Mouse (Mus musculus): ENCODE measurements around the gene Ndufs7. TPM values are rescaled to one million over a fixed set of nuclear protein-coding genes. Genes with fewer than 3 reads are reported as not detected.

The Ndufs7 gene
- total RNA-seq, 2 experiments from 2014 or later = 508 to 524 TPM

DNA sequence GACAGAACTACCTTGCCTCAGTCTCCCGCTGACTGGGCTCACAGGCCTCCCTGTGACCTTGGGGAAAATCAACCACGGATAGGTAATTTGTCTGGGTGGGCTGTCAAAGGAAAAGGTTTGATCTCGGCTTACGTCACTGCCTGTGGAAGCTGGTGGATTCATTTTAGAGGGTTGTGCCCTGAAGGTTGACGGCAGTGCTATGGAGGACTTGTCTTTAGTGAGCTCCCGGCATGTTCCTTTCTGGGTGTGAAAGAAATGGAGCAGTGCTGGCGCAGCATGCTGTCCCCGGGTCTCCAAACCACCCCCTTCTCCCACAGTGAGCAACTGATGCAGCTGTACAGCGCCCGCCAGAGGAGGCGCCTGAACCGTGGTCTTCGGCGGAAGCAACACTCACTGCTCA lies 44.4 kb downstream of the Ndufs7 start:
- DNase-seq = no peak

DNA sequence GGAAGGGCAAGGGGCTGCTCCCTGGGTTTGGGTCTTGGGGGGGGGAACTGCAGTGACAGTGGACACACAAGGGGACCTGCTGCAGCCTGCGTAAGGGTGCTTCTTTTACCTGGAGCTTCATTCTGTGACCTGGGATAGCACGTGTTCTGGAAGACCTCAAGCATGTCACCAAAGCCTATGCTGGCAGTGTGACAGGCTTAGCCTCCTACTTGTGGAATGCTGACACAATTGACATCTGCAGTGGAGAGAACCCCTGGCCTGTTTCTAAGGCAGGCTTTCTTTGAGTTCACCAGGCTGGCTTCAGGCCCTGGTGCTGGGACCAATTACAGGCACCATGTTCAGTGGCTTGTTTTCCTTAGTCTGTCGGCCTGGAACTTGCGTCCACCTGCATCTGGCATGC lies 45.4 kb downstream of the Ndufs7 start:
- no peak for DNase-seq

DNA sequence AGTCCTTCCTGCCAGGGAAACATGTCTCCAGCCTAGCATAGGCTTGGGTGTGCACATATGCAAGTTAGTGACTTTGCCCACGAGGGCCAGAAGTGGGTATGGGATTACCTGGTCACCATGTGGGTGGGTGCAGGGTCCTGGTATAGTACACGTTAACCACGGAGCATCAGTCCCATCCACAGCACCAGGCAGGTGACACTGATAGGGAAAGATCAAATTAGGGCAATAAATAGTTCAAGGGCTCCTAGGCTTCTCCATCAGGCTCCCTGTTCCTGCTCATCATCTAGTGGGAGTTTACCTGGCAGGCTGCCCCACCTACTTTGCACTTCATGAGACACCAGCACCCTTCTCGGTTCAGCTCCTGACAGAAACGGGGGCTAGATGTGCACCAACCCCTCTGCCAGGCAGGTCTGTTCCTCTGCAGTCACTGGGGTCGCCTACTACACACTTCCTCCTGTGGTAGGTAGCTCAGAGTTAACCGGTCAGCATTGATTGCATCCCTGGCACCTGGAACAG lies 45.9 kb downstream of the Ndufs7 start:
- DNase-seq = no peak

DNA sequence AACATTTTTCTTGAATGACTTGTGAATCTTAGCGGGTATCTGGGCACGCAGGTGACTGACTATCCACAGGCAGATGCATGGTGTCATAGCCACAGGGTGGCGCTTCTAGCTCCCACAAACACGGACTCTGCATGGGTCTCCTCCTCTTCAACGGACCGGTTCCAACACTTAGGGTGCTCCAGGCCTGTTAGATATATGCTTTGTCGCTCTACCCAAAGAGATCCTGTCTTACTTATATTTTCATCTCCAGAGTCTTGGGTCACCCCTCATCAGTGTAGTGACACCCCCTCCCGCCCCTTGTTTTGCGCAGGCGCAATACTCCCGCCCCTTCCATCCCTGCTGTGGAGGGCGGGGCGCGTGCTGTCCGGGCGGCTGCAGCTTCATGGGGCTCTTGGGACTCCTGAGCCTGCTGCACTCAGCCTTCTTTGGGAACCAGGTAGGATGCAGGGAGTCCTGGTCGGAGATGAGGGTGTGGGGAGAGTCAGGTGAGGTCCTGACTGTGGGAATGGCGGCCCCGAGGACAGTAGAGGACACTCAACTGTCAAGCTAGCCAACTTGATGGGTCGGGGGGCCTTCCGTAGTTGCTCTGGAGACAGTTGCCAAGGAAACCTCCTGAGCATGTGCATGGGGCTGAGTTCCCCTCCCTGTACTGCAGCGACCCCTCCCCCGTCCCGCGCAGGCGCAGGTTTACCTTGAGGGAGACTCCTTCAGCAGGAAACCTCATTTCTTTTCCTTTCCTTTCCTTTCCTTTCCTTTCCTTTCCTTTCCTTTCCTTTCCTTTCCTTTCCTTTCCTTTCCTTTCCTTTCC lies 46.9 kb downstream of the Ndufs7 start, which contains the start of gene Apc2:
Gene Apc2, plus strand, starts transcription at position 360 of the 808 bp plus-strand sequence.
- peak; percentile 70 for DNase-seq

DNA sequence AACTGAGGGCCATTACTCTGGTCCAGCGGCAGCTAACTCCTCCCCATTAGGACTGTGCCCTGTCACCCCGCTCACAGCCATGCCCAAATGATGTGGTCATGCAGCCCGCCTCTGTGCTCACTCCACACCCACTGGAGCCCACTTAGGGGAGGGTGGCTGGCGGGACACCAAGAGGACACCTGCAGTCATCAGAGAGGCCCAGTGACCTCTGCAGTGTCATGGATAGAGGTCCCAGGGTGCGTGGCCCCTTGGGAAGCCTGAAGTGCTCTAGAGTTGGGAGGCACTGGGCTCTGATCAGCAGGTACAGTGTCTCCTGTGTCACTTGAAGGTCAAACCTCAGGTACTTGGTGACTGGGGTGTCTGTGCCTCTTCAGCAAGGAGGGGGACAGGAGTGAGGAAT lies 47.9 kb downstream of the Ndufs7 start:
- no peak for DNase-seq

DNA sequence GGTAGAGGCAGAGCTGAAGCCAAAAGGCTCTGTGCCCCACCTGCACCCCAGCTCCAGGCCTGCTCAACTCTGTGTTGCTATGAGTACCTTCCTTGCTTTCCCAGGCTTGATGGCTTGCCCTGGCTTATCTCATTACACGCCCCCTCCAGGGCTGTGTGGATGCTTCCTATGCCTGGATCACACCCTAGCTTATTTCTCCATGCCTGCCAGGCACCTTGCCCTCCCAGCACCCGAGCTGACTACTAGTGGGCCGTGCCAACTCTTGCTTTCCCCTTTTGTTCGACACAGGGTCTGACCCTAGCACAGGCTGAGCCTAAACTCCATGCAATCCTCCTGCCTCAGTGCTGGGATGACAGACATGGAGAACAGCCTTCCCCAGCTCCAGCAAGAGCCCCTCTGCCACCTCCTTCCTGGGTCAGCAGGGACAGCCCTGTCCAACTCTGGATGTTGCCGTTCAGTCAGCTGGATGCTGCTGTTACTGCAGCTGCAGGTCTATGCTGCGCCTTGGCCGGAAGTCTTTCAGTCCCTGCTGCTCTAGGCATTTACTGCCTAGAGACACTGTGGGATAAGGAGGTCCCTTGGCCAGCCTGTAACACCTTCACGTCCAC lies 48.7 kb downstream of the Ndufs7 start:
- DNase-seq = no peak

DNA sequence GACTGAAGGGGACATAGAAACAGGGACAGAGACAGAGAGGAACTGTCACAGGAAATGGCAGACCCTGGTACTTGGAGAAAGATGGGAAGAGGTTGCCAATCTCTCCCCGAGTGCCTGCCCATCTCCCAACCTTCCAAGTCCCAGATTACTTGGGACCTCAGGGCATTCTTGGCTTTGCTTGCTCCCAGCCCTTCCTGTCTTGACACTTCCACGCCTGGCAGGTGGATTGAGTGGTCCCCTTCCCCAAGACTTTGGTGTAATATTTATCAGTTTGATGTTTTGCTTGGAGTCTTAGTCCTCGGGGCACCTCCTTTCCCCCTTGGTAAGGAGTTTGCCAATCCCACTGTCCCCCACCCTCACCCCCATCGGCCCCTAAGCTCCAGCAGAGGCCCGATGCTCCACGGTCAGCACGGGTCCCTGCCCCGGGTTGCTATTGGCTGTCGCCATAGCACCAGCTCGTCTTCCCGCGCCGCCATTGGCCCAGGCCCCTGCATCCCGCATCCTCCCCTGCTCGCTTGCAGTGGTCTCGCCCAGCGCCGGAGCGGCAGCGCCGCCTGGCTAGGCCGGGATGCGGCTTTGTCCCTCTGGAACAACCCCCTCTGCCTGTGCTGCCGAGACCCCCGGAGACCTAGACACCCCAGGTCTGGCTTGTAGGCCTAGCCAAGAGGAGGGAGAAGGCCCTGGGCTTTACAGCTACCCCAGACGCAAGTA lies 49.8 kb downstream of the Ndufs7 start:
- peak; percentile 59 for DNase-seq

DNA sequence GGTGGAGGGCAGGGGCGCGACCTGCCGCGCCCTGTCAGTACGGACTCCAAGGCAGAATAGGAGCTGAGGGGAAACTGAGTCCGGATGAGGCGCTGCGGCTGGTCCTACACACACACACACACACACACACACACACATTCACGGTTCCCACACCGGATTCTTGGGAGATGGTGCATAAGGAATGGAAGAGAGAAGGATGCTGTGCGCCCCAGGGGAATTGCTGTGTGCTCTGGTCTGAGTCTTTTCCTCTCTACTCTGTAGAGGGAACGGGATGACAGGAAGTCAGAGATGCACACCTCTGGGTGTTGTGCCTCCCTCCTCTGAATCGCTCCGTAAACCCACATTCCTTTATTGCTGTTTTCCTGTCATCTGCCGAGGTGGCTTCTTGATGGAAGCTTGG lies 50.4 kb downstream of the Ndufs7 start:
- no peak for DNase-seq

DNA sequence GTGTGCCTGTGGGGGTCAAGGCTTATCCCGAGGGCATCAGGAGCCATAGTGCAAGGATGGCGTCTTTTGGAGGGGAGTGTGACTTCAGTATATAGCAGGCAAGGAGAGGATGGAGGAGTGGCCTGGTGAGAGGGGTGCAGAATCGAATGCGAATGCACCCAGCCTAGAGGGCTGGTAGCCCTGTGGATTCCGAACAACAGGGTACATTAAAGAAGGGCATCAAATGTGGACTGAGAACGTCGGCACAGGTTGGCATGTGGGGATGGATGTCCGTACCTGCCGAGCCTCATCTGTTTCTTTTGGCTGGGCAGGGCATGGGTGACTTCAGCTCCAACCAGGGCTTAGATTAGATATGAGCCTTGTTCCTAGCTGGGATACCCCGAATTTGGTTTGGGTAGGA lies 50.9 kb downstream of the Ndufs7 start:
- DNase-seq = no peak

DNA sequence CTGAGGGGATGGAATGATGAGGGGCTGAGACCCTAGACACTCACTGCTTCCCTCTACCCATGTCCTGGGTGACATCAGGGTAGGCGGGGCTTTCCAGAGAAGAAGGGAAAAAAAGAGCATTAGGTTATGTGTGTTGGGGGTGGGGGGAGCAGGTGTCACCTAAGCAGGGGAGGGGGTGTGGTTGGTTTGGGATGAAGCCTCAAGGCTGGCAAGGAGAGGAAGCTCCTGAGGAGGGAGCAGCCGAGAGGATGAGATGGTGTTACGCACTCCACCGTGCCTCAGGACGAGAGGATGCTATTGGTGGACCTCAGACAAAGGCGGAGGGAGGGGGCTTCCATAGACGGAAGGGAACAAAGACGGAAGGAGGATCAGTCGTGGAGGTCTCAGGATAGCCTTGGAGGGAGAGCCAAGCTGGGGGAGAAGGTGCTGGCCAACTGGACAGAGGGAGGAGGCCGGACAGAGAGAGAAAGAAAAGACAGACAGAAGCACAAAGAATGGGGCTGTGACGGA lies 51.8 kb downstream of the Ndufs7 start:
- DNase-seq = no peak

DNA sequence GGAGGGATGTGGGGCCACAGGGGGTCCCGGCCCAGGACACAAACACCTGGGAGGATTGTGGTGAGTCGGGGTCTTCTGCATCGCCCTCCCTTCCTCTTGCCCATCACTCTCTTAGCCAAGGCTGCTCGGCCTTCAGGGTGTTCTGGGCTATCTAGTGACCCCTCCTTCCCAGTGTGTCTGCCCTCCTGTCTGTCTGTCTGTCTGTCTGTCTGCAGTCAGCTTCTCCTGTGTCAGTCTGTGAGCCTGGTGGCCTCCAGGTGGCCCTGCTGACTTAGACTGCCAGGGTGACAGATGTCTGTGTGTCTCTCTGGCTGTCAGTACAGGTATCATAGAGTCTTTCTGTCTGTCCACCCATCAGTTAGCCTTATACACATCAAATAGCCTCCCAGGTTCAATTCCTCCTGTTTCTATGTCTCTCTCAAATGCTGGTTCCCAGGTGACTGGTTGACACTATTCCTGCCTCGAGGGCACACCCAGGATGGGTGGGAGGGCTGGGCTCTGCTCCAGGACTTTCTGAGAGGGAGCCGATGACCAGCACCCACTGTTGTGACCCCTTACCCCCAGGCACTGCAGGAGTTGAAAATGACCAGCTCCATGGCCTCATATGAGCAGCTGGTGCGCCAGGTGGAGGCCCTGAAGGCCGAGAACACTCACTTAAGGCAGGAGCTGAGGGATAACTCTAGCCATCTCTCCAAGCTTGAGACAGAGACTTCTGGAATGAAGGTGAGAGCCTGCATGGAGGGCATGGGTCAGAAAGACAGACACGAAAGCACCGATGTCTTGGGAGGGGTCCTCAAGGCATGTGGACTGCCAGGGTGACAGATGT lies 52.5 kb downstream of the Ndufs7 start:
- no peak for DNase-seq

DNA sequence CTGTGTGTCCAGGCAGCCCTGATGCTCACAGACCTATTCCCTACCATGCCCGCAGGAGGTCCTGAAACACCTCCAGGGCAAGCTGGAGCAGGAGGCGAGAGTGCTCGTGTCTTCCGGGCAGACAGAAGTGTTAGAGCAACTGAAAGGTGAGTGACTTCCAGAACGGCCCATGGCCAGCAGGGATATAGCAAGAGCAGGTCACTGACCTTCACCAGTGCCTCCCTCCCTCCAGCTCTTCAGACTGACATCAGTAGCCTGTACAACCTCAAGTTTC lies 53.1 kb downstream of the Ndufs7 start:
- no peak for DNase-seq

DNA sequence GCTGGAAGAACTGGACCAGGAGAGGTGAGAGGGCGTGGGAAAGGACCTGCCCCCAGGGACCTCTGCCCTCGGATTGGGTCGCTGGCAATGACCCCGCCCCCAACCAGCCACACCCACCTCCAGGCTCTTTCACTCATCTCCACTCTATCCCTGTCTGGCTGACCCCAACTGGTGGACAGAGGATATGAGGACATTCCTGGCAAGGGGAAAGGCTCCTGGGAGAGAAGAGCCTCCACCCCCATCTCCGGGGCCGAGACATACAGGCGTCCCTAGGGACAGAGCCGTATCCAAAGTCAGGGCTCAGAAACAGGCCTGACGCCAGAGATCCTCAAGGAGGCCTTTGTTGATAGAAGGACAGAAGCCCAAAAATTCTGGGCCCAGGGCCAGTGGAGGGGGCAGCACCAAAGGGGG lies 53.6 kb downstream of the Ndufs7 start:
- DNase-seq = peak; percentile 87

DNA sequence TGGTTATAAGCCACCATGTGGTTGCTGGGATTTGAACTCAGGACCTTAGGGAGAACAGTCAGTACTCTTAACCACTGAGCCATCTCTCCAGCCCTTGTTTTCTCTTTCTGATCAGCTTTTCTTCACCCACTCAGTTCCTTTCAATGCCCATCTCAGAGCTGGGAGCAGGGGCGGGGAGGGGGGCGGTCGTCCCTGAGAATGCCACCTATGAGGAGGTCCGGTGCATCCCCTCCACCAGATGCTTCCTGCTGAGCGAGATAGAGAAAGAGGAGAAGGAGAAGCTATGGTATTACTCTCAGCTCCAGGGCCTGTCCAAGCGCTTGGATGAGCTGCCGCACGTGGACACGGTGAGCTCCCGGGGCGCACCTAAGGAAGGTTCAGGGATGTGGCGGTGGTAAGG lies 55.5 kb downstream of the Ndufs7 start:
- no peak for DNase-seq

DNA sequence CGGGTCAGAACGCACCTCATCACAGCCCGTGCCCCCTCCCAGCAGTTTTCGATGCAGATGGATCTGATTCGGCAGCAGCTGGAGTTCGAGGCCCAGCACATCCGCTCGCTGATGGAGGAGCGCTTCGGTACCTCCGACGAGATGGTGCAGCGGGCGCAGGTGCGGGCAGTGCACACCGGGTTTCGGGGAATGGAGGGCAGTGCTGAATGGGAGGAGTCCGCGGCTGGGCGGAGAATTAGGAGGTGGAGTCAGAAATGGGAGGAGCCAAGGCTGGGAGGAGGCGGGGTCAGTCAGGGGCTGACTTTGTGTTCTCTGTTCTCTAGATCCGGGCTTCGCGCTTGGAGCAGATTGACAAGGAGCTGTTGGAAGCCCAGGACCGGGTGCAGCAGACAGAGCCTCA lies 55.9 kb downstream of the Ndufs7 start:
- no peak for DNase-seq

Small RNAs within 50 kb of the gene (microRNA-seq; reads per million reads assigned to microRNA genes)
- gene Mir6911 (ENCODE audit: borderline replicate concordance in 2 of 2) = 0.53 to 0.74 reads per million in 2 experiments

Other genes with a start within 250 kb of the Ndufs7 start
- 1 to 10 TPM; 1.0 to 2.1 TPM for gene Arhgap45, start 232.5 kb upstream of the Ndufs7 start, total RNA-seq (2021)
- 10 to 100 TPM; 43.2 to 45.5 TPM for gene Polr2e, start 209.3 kb upstream of the Ndufs7 start, total RNA-seq (2021)
- gene Gpx4, start 202.0 kb upstream of the Ndufs7 start, total RNA-seq (2021) = 100 to 1,000 TPM; 527 to 618 TPM
- 1 to 10 TPM; 5.6 to 6.7 TPM for gene Sbno2, start 143.6 kb upstream of the Ndufs7 start, total RNA-seq (2021)
- gene Stk11, start 133.3 kb upstream of the Ndufs7 start, total RNA-seq (2021) = 100 to 1,000 TPM in 1 of 2 experiments, 10 to 100 TPM in 1; 99.8 to 120 TPM
- gene Atp5d, start 110.5 kb upstream of the Ndufs7 start, total RNA-seq (2021) = 100 to 1,000 TPM; 634 to 665 TPM
- gene Cbarp, start 108.3 kb upstream of the Ndufs7 start, total RNA-seq (2021) = 1 to 10 TPM; 1.2 to 1.6 TPM
- 10 to 100 TPM; 33.7 to 34.8 TPM for gene Midn, start 100.8 kb upstream of the Ndufs7 start, total RNA-seq (2021)
- 10 to 100 TPM; 17.3 to 21.4 TPM for gene Cirbp, start 83.1 kb upstream of the Ndufs7 start, total RNA-seq (2021)
- gene 1600002K03Rik, start 76.2 kb upstream of the Ndufs7 start, total RNA-seq (2021) = 1 to 10 TPM; 5.1 to 5.9 TPM
- under 1 TPM; 0.26 to 0.54 TPM for gene Efna2, start 69.6 kb upstream of the Ndufs7 start, total RNA-seq (2021)
- gene Mum1, start 22.7 kb upstream of the Ndufs7 start, total RNA-seq (2021) = 10 to 100 TPM; 14.5 to 14.8 TPM
- 10 to 100 TPM; 50.9 to 53.1 TPM for gene Gamt, start 11.9 kb downstream of the Ndufs7 start, total RNA-seq (2021)
- 10 to 100 TPM; 40.1 to 43.6 TPM for gene Dazap1, start 12.4 kb downstream of the Ndufs7 start, total RNA-seq (2021)
- 100 to 1,000 TPM; 575 to 593 TPM for gene Rps15, start 43.3 kb downstream of the Ndufs7 start, total RNA-seq (2021)
- under 1 TPM; 0.59 to 0.82 TPM for gene Apc2, start 46.9 kb downstream of the Ndufs7 start, total RNA-seq (2021)
- 1 to 10 TPM; 6.5 to 7.0 TPM for gene 2310011J03Rik, start 71.4 kb downstream of the Ndufs7 start, total RNA-seq (2021)
- gene Pcsk4, start 80.4 kb downstream of the Ndufs7 start, total RNA-seq (2021) = 1 to 10 TPM in 1 of 2 experiments, under 1 TPM in 1; 0.84 to 1.1 TPM
- 1 to 10 TPM; 1.1 to 2.8 TPM for gene Reep6, start 80.8 kb downstream of the Ndufs7 start, total RNA-seq (2021)
- gene Adamtsl5, start 99.3 kb downstream of the Ndufs7 start, total RNA-seq (2021) = 10 to 100 TPM; 38.8 to 70.8 TPM
- gene Plk5, start 107.3 kb downstream of the Ndufs7 start, total RNA-seq (2021) = under 1 TPM; 0.13 TPM
- gene Mex3d, start 138.5 kb downstream of the Ndufs7 start, total RNA-seq (2021) = 1 to 10 TPM; 3.9 to 4.3 TPM
- 10 to 100 TPM; 78.7 to 93.6 TPM for gene Mbd3, start 150.4 kb downstream of the Ndufs7 start, total RNA-seq (2021)
- gene Uqcr11, start 157.7 kb downstream of the Ndufs7 start, total RNA-seq (2021) = 100 to 1,000 TPM; 913 to 952 TPM
- gene Tcf3, start 184.5 kb downstream of the Ndufs7 start, total RNA-seq (2021) = 10 to 100 TPM; 11.1 to 13.8 TPM
- gene Onecut3, start 245.7 kb downstream of the Ndufs7 start, total RNA-seq (2021) = not detected

Data from gastrocnemius, postnatal 25 days (tissue).